Mouse (Mus musculus) gastrocnemius, postnatal 10 days (tissue): ENCODE data around the gene Nucb1. TPM values are rescaled to one million over a fixed set of nuclear protein-coding genes. Genes with fewer than 3 reads are reported as not detected.
"Not testable (repeated sequence)": the region's sequence is repeated elsewhere in the genome, so short reads cannot be mapped to it uniquely, and the experiment has no call there.

Source experiments
- DNase-seq: peaks from one replicate; pipeline ENCODE4 v3.0.0; 2021; ENCODE audit warnings: mixed read lengths
- total RNA-seq, 2 experiments: library from RNA; stranded (reverse); gene quantifications; 2 replicates each; pipeline ENCODE4 v1.2.3; 2021

The Nucb1 gene
- total RNA-seq, 2 experiments from 2014 or later: 121 to 137 TPM

DNA sequence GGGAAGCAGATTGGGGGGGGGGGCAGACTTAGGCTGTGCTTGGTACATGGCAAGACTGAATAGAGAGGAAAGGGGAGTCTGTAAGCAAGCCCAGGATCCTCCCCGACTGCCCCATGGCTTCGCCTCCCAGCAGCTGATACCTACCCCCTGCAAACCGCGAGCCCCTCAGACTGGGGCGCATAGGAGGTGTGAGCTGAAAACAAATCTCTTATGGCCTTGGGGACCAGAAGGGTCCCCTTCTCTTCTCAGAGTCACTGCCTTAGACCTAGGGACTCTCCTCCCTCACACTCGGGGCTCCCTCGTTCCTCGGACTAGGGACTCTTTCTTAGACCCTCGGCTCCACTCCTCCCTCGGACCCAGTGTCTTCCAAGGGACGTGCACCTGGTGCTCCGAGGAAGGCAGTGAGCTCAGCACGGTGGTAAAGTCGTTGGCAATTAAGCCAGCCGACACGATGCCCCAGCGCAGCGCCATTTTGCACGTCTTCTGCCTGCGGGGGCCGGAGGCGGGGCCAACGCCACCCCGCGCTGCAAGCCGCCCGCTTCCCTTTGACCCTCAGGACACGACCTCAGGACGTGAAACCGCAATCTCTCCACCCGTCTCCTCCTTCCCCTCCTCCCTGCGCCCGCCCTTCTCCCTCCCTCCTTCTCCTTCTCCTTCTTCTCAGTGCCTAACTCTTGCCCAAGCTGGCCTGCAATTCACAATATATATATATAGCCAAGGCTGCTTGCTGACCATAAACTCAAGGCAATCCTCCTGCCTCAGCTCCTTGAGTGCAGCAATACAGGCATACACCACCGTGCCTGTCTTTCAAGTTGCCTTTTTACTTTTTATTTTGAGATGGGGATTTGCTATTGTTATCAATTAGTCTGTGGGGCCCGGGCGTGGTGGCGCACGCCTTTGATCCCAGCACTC, 21.7 kb downstream of the Nucb1 start, which contains the start of gene Dhdh:
Gene Dhdh, minus strand, starts transcription at position 513 of the 912 bp plus-strand sequence.
- peak; percentile 67 for DNase-seq

DNA sequence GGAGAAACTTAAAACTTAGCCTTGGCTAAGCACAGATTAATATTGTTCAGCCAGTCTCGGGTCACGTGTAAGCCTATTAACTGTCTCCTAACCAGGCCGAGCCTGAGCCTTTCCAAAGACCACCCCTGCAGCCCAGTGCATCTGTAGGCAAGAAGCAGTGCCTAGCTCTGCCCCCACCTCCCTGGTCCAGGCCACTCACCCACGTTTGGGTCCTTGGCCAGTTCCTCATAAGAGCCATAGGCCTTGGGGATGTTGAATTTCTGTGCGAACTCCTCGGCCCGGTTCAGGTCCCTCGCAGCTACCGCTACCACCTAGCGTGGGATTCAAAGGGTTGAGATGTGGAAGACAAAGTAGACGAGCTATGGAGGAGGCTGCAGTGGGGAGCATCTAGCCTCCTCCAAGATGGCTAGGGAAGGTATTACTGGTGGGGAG, 22.3 kb downstream of the Nucb1 start:
- DNase-seq: no peak

DNA sequence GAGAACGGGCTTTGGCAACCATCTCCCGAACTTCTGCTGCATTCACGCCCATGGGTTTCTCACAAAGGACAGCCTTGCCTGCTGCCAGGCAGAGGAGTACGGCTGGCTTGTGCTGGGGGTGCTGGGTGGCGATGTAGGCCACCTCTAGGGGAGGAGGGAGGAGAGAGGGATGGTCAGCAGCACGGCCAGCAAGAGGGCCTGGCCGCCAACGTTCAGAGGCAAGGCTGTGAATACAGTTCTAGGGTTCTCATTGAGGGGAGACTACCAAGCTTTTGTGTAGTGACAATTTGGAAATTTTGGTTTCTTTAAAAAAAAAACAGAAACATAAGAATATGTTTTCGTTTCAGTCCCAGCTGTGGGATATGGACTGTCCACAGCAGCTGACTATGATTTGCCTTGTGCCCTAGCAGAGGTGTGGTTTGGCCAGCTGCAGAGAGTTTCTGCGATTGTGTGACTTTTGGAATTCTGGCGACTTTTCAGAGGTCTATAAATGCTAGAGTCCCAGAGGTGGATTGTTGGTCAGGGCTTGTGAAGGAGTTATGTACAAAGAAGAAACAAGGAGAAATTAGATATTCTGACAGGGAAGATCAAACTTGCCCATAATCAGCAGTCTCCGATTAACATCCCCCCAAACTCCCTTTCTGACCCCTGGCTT, 23.3 kb downstream of the Nucb1 start, which contains the start of gene Gm45808:
Gene Gm45808, minus strand, starts transcription at position 51 of the 655 bp plus-strand sequence.
- DNase-seq: no peak

DNA sequence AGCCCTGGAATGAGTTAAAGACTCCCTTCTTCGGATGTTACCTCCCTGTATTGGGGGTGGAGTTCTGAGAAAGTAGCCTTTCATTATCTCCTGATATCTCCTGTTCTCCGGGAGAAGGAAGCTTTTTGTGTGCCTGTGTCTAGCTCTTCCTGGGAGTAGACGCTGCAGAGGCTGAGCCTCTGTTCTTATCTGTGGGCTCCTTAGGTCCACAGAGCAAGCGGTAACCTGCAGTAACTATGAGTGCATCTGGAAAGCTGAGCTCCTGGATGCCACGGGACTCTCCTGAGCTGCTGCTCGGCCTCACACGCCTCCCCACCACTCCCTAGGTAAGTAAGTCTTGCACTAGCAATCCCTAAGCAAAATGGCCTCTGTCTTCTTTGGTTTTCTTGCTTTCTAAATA, 24.0 kb downstream of the Nucb1 start:
- no peak for DNase-seq

DNA sequence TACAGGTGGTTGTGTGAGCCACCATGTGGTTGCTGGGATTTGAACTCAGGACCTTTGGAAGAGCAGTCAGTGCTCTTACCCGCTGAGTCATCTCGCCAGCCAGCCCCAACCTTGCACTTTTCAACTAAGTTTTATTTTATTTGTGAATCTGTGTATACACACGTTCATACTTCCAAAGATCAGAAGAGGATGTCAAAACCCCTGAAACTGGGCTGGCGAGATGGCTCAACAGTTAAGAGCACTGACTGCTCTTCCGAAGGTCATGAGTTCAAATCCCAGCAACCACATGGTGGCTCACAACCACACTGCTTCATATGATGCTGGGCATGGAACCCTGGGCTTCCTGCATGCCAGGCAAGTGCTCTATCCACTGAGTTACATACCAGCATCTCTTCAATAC, 25.2 kb downstream of the Nucb1 start:
- not testable (repeated sequence) for DNase-seq

DNA sequence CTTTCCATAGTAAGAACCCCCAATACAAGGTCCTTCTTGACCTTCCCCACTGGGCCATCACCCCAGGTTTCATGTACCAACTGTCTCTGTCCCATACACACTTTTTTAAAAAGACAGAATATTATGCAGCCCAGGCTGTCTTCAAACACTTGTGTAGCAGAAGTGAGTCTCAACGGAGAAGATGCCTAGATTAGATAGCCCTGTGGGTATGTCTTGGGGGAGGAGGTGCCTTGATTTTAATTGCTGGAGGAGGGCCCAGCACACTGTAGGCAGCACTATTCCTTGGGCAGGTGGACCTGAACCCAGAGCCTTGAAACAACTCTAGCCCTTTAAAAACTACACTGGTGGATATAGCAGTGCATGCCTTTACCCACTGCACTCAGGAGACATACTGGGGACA, 28.0 kb downstream of the Nucb1 start:
- no peak for DNase-seq

DNA sequence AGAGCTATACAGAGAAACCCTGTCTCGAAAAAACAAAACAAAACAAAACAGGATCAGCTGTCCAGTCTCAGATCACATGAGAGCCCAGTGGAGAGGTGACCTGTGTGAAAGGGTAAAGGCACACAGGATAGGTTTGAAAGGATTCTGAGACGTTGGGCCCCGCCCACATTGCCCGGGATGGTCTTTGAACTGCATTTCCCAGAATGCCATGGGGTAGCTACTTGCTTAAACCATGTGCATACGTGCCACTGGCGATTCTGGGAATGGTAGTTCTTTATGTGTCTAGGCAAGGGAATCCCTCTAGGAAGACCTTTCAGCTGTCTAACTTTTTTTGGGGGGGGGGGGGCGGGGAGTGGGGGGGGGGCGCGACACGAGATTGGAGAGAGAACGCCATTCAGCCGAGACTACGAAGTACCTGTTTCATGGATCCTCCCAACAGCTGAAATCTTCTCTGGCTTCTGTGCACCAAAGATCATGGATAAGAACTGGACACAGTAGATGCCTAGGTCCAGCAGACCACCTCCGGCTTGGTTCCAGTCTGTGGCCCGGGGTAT, 28.8 kb downstream of the Nucb1 start, which contains the start of gene Tulp2:
Gene Tulp2, plus strand, starts transcription at position 504 of the 554 bp plus-strand sequence.
- peak; percentile 53 for DNase-seq

DNA sequence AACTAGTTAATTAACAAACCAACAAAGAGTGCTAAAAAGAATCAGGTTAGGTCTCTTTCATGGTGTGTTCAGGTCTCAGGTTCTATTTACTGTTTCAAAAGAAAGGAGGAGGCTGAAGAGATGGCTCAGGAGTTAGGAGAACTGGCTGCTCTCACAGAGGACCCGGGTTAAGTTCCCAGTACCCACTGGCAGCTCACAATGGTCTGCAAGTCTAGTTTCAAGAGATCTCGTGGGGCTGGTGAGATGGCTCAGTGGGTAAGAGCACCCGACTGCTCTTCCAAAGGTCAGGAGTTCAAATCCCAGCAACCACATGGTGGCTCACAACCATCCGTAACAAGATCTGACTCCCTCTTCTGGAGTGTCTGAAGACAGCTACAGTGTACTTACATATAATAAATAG, 29.9 kb downstream of the Nucb1 start:
- DNase-seq: not testable (repeated sequence)

DNA sequence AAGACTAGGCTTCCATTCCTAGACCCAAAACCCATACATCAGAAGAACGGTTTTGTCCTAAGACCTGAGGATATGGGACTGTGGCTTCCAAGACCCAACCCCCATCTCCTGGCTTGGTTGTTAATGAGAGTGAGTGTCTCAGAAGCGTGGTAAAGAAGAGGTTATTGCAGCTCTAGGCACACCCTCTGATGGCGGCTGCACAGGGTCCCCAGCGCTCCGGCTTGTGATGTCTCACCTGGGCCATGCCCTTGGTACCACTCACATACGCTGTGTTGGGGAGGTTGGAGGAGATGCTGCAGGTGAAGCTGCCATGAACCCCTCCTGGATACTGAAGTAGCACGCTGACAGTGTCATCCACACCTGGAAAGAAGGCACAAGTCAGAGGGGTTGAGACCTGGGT, 31.4 kb downstream of the Nucb1 start:
- no peak for DNase-seq

DNA sequence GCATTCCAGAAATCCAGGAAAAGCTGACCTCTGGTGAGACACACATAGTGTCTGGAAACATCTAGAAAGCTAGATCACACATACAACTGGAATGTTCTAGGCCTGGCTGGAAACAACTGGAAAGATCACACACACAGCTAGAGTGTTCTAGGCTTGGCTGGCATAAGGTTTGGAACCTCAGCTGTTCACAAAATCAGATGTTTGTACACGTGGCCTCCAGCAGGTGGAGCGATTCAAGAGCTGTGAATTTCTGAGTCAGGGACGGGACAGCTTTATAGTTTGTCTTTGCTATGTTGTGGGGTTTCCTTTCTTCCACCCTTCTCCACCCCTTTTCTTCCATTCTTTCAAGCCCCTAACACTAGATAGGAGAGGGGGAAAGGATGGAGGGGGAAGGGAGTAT, 33.2 kb downstream of the Nucb1 start:
- no peak for DNase-seq

DNA sequence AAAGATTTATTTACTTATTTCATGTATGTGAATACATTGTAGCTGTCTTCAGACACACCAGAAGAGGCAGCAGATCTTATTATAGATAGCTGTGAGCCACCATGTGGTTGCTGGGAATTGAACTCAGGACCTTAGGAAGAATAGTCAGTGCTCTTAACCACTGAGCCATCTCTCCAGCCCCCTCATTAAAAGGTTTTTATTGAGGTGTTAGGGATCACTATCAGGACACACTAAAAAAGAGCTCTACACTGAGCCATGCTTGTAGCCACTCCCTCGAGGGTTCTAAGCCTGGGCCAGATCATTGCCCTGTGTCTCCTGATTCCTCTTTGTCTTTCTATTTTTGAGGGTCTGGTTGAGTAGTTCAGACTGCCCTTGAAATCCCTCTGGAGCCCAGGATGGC, 33.8 kb downstream of the Nucb1 start:
- no peak for DNase-seq

DNA sequence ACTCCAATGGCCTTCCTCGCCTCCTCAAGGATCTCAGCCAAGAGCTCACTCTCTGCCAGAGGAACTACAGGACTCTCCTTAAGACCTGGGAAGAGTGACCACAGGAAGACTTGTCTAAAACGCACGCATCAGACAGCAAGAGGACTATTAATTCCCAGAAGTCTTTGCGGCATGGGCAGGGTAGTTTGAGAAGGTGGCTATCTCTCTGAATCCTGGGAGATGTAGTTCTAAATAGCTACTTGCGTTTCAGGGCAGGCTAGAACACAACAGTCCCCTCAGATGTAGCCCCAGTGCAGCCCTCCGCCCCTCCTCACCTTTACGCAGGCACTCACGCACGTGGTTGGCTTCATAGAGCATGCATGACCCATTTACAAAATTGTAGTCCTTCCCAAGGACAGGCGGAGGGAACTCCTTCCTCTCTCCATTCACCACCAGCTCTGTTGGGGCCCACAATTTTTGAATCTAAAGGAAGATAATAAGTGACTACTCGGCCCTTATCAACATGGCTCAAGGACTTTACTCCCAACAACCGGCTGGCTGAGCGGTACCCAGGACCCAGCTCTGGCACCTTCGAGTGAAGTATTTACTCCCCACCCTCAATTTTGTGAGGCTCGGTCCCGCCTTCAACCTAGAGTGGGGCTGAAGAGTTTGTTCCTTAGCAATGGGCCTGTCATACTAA, 34.8 kb downstream of the Nucb1 start:
- DNase-seq: no peak

DNA sequence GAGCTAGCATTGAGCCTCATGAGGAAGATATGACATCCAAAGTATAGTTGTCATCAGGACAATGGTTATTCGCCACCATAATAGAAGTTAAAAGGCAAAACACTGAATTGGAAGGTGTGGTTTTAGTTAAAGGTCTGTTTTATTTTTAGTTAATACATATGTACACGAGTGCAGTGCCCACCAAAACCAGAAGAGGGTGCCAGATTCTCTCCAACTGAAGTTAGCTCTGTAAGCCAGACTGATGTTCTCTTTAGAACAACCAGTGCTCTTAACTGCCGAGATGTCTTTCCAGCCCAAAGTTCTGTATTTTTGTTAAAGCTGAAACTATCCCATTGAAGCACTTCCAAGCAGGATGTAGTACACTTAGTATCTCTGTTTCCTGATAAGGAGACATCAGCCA, 39.3 kb downstream of the Nucb1 start:
- peak; percentile 74 for DNase-seq

DNA sequence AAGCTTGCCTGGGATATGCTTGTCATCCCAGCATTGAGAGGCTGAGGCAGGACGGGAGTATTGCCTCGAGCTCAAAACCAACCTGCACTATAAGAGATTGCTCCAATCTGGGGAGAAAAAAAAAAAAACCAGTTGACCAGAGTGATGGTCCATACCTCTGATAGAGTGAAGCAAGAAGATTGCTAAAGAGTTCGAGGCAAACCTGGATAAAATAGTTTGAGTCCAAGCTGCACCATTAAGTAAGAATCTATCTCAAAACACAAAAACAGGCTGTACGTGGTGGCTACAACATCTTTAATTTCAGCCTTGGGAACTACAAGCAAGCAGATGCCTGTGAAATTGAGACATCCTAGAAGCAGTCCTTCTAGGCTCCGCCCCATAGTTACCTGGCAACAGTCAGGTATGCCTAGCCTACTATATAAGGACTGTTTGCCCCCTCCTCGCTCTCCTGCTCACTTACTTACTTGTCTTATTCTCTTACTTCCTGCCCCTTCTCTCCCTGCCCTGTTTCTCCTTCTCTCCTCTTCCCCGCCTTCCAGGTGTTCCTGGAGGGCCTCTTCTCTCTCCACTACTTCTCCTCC, 43.0 kb downstream of the Nucb1 start:
- DNase-seq: no peak

DNA sequence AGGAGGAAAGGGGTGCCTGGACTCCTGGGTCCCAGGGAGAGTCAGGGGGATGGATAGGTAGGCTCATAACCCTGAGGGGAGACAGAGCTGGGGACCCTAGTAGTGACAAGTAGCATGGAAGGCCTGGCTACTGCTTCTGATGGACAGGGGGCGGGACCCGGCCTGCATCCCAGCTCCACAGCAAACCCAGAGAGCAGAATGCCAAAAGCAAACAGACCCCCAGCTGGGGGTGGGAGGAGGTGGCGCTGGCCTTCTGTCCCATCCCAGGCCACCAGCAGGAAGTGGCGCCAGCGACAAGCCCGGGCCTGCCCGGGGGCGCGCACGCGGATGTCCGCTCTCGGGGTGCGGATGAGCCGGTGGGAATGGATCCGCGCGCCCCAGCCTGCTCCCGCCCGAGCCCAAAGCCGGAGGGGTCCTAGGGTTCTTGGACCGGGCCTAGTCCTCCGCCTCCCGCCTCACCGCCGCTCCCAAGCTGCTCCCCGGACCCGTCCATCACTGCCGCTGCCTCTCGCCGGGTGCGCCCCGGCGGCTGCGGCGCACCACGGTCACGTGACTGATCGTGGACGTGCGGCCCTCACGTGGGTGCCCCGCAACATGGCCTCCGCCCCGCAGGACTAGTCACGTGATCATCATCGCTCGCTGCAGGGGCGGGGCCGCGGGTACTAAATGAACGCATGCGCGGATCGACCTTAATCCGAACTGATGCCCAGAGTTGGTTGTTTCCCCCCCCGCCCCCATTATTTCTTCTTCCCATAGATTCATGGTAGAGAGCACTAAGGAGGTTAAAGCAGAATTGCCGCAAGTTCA, 43.7 kb downstream of the Nucb1 start, which contains the start of gene Bax:
Gene Bax, minus strand, starts transcription at position 616 of the 807 bp plus-strand sequence.
- DNase-seq: peak; percentile 96

DNA sequence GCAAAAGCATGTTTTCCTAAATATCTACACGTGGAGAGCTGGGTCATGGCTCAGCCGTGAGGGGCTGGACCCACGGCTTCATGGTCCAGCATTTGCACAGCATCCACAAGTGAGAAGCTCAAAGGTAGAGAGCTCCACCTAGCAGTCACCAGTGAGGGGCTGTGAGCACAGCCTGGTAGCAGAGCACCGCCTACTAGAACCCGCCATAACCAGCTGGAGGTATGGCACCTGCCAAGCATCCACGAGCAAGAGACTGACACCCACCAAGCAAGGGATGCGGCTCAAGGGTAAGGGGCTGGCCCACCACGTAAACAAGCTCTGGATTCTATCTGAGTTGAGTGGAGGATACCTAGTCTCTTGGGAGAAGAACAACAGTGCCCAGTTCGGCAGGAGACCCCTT, 44.7 kb downstream of the Nucb1 start:
- no peak for DNase-seq

DNA sequence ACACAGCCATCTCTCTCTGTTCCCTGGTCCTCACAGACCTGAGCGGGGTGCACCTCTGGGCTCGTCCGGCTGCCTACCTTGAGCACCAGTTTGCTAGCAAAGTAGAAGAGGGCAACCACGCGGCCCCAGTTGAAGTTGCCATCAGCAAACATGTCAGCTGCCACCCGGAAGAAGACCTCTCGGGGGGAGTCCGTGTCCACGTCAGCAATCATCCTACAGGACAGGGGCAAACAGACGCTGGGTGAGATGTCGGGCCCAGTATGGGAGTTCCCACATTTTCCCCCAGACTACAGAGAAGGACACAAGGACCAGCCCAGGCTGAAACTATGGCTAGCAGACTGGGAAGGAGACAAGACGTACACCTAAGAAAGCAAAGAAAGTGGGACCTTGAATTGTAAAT, 45.1 kb downstream of the Nucb1 start:
- no peak for DNase-seq

DNA sequence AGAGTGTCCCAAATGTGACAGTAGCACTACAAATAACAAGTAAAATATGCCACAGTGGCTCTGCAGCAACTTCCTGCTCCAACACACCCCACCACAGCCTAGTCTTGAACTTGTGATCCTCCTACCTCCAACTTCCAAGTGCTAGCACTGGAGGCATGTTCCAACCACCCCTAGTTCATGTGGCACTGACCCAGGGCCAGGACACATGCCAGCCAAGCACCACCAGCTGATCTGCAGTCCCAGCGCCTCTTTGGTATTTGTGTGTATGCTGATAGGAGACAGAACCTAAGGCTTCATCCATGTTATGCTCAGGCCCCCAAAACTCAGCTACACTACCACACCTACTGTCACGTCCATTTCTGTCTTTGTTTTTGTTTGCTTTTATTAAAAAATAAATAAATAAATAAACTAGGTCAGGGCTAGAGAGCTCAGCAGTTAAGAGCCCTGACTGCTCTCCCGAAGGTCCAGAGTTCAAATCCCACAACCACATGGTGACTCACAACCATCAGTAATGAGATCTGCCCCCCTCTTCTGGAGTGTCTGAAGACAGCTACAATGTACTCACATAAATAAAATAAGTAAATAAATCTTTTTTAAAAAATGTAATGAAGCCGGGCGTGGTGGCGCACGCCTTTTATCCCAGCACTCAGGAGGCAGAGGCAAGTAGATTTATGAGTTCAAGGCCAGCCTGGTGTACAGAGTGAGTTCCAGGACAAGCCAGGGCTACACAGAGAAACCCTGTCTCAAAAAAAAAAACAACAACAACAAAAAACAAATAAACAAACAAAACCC, 46.0 kb downstream of the Nucb1 start:
- no peak for DNase-seq

DNA sequence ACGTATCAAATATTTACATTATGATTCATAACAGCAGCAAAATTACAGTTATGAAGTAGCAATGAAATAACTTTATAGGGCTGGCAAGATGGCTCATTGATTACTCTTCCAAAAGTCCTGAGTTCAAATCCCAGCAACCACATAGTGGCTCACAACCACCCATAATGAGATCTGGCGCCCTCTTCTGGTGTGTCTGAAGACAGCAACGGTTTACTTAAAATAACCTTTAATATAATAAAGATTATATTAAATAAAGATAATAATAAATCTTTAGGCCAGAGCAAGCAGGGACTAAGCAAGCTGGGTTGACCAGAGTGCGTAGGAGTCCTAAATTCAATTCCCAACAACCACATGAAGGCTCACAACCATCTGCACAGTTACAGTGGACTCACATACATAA, 47.3 kb downstream of the Nucb1 start:
- DNase-seq: not testable (repeated sequence)

DNA sequence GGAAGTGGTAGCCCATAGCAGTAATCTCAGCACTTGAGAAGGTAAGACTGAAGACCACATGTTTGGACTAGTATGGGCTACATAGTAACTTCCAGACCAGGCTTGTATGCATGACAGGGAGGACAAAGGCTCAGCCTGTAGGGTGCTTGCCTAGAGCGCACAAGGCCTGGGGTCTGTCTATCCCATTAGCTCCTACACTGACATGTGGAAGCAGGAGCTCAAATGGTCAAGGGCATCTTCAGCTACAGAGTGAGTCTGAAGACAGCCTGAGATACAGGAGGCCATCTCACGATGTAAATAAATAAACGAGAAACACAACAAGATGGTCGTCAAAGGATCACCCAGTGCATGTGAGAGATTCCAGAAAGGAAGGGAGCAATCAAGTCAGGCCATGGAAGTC, 47.9 kb downstream of the Nucb1 start:
- no peak for DNase-seq
